Mouse (Mus musculus) kidney, postnatal 0 days (tissue): ENCODE measurements at regions not wholly inside any gene's neighbourhood (a gene's known extent, or its start where the extent isn't known, plus 50 kb on each side); places are given as distances from the start of the nearest gene placed in this dataset.

Source experiments
- ATAC-seq: fragments of 200-750 bp; cut with Nextera tagmentation; replicated peaks from 2 replicates; pipeline ENCODE4 v1.8.0; 2017; ENCODE audit warnings: low read depth, moderate number of reproducible peaks, moderate TSS enrichment, moderate library complexity; ENCODE audit not compliant: low FRiP score
- DNase-seq: peaks from one replicate; pipeline ENCODE4 v3.0.0-alpha.2; 2016; ENCODE audit warnings: low spot score
- H3K27ac ChIP-seq: fragments of 300-500 bp; sonication (generic); 2 replicates; pipeline ENCODE4 v1.5.1; 2014; ENCODE audit warnings: mild to moderate bottlenecking
- H3K27me3 ChIP-seq: fragments of 300-500 bp; sonication (generic); 2 replicates; pipeline ENCODE4 v1.6.1; 2014; ENCODE audit warnings: low read length, mixed read lengths; ENCODE audit not compliant: insufficient read depth
- H3K36me3 ChIP-seq: fragments of 300-500 bp; sonication (generic); 2 replicates; pipeline ENCODE4 v1.6.1; 2014; ENCODE audit warnings: low read length, mixed read lengths; ENCODE audit not compliant: insufficient read depth
- H3K4me1 ChIP-seq: fragments of 300-500 bp; sonication (generic); replicated peaks from 2 replicates; pipeline ENCODE4 v1.6.1; 2014; ENCODE audit warnings: antibody characterized with exemption, low read length, mixed read lengths; ENCODE audit not compliant: insufficient read depth
- H3K4me2 ChIP-seq: fragments of 300-500 bp; sonication (generic); 2 replicates; pipeline ENCODE4 v1.6.1; 2014; ENCODE audit warnings: mild to moderate bottlenecking, low read length, moderate library complexity, mixed read lengths
- H3K4me3 ChIP-seq: fragments of 300-500 bp; sonication (generic); replicated peaks from 2 replicates; pipeline ENCODE4 v1.5.1; 2014; ENCODE audit warnings: low read depth, low read length
- H3K9ac ChIP-seq: fragments of 300-500 bp; sonication (generic); 2 replicates; pipeline ENCODE4 v1.6.1; 2014; ENCODE audit warnings: low read depth, low read length
- H3K9me3 ChIP-seq: fragments of 300-500 bp; sonication (generic); replicated peaks from 2 replicates; pipeline ENCODE4 v1.6.1; 2016; ENCODE audit warnings: low read length, inconsistent platforms, mixed read lengths
- CTCF ChIP-seq: IDR thresholded peaks from 2 replicates; pipeline ENCODE4 v1.5.1; 2016; ENCODE audit warnings: antibody characterized with exemption, low read depth, mild to moderate bottlenecking, moderate library complexity
- WGBS: fragments of 180-500 bp; shearing (Covaris S2); extraction: QIAGEN DNeasy Blood & Tissue Kit; methylation state at CpG from one replicate; pipeline ENCODE4 v1.1.7; 2014; 5-methylcytosine and 5-hydroxymethylcytosine counted together

DNA sequence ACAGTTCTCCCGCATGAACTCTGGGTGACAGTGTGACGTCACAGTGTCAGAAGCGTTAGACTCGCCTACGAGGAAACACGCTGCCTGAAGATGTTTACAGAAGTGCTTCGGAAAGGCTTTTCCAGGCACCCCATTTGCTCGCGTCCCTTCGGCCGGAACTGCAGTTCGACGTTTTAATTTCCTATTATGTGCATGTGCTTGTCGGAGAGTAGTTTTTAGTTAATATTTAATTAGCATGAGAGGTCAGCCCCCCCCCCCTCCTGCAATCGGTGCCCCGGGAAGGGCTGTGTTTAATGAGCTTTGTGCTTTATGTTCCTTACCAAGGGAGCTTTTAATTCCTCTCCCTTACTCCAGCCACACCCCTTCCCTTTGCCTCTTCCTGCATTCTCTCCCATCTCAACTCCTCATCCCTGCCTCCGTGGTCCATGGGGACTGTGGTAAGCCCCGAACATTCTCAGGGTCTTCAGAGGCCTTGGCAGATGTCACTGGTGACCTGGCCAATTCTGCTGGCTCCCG, 92.8 kb upstream of the Mrps10 start:
- H3K9me3 ChIP-seq: no peaks in the 10 kb centered on the region
- H3K4me1 ChIP-seq: 0 out of 2 replicates have a peak, but pooled peaks cover 3% of the 10 kb centered on the region
- H3K4me3 ChIP-seq: no peak overlapping the region
- DNase-seq: peak; percentile 57
- TF ChIP-seq CTCF: no peak
- WGBS: 44% methylated on average over 19 of the region's 19 CpGs
- no peak overlapping the region for H3K4me2 ChIP-seq
- peak overlapping the region; percentile 54 for H3K27ac ChIP-seq
- H3K27me3 ChIP-seq: no peaks in the 10 kb centered on the region
- peak; percentile 61; the same call in 1 of the 2 replicates for ATAC-seq
- 0 out of 2 replicates have a peak, but pooled peaks cover 3% of the 10 kb centered on the region for H3K36me3 ChIP-seq
- no peak overlapping the region for H3K9ac ChIP-seq

DNA sequence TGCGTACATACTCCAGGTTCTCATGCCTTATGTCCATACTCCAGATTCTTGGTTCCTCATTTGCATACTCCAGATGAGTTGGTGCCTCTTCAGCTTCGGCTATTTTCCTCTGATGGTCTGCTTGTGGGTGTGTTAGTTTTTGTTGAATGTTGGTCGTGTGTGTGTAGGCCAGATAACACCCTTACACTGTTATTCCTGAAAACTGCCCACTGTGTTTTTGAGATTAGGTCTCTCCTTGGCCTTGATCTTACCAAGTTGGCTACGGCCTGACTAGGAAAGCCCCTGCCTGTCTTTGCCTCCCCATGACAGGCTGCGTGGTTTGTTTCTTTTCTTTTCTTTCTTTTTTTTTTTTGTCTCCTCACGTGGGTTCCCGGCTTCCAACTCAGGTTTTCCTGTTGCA, 95.4 kb upstream of the Mrps10 start:
- H3K27ac ChIP-seq: no peak overlapping the region
- 90% methylated on average over 7 of the region's 7 CpGs for WGBS
- H3K27me3 ChIP-seq: no peaks in the 10 kb centered on the region
- ATAC-seq: no peak
- H3K9me3 ChIP-seq: no peaks in the 10 kb centered on the region
- 0 out of 2 replicates have a peak, but pooled peaks cover 3% of the 10 kb centered on the region for H3K4me1 ChIP-seq
- no peak overlapping the region for H3K4me3 ChIP-seq
- no peak overlapping the region for H3K9ac ChIP-seq
- no peak overlapping the region for H3K4me2 ChIP-seq
- H3K36me3 ChIP-seq: 0 out of 2 replicates have a peak, but pooled peaks cover 7% of the 10 kb centered on the region
- TF ChIP-seq CTCF: no peak
- no peak for DNase-seq

DNA sequence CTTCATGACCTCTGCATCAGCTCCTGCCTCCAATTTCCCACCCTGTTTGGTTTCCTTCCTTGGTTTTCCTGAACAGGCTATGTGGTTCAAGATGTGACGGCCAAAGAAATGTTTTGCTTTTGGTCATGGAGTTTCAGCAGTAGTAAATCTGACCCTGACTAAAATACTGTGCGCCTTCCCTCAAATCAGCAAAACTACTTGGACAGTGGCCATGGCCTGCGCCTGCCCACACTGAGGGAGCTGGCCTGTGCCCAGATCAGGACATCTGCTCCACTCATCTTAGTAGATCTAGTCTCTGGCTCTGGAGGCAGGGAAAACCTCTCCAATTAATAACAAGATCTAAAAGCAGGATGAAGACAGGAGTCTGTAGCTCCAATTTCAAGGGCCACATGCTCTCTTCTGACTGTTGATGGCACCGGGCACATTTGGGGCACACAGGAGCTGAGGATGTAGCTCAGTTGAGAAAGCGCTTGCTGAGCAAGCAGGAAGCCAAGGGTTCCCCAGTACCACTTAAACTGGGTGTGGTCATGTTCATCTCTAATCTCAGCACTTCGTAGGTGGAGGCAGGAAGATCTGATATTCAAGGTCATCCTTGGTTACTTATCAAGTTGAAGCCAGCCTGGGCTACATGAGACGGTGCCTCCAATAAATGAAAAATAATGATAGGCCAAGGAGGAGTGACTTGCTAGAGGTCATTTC, 96.6 kb upstream of the Mrps10 start:
- Histone ChIP-seq H3K4me2 (no peak overlapping the region), H3K9me3 (no peaks in the 10 kb centered on the region), H3K36me3 (0 out of 2 replicates have a peak, but pooled peaks cover 4% of the 10 kb centered on the region), H3K4me3 (no peak overlapping the region), H3K4me1 (0 out of 2 replicates have a peak, but pooled peaks cover 3% of the 10 kb centered on the region), H3K27me3 (no peaks in the 10 kb centered on the region), H3K27ac (no peak overlapping the region), H3K9ac (no peak overlapping the region)
- DNase-seq (peak; percentile 61), ATAC-seq (no peak)
- 62% methylated on average over 7 of the region's 7 CpGs for WGBS
- TF ChIP-seq CTCF: no peak

DNA sequence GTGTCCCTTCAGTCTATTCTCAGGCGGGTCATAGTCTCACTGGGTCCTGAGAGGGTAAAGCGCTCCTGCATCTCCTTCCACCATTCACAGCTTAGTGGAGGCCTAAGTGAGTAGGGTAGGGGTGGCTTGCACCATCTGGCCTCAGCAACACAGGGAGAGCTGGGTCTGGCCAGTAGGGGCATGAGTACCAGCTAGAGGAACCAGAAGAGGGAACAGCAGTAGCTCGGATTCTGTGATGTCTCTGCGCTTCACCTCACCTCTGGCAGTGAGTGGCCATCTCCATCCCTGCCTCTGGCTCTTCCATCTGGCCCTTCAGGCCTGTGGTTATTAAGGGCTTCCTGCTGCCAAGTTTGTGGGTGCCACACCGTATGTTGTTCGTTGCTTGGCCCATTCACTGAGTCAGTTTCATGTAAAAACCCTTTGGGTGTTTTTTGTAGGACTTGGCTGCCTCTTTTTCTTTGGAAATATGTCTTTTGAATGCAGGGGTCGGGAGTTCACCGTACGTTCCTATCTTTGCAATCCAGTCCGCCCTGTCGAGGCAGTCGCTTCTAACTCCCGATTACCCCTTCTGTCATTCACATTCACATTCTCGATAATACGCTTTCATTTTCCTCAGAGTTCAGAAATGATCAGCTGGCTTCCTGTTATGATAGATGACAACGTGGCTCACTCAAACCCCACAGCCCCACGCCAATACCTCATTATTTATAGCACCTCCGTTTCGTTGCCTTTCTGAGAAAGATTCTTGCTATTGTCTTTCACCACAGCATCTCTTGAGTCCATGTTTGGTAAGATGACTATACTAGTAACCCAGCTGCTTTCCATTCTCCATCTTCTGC, 99.4 kb upstream of the Mrps10 start:
- Histone ChIP-seq H3K27ac (no peak overlapping the region), H3K4me2 (no peak overlapping the region), H3K4me1 (no peaks in the 10 kb centered on the region), H3K4me3 (no peak overlapping the region), H3K27me3 (no peaks in the 10 kb centered on the region), H3K9me3 (no peaks in the 10 kb centered on the region), H3K36me3 (0 out of 2 replicates have a peak, but pooled peaks cover 4% of the 10 kb centered on the region), H3K9ac (no peak overlapping the region)
- no peak for TF ChIP-seq CTCF
- no peak for ATAC-seq
- 86% methylated on average over 19 of the region's 19 CpGs for WGBS
- no peak for DNase-seq

DNA sequence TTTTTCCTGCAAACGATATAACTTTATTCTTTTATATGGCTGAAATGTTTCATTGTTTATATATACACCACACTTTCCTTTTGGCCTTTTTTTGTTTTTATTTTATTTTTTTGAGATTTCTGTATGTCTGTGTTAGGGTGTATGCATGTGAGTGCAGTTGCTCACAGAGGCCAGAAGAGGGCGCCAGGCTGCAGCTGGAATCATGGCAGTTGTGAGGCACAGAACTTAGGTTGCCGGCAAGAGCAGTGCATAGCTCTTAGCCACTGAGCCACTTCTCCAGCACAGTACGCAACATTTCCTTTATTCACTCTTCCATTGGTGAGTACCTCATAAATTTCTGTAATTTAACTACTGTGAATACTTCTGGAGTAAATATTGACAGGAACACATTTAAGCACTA, 100.8 kb upstream of the Mrps10 start:
- 93% methylated on average over 4 of the region's 4 CpGs for WGBS
- Histone ChIP-seq H3K9me3 (no peaks in the 10 kb centered on the region), H3K36me3 (0 out of 2 replicates have a peak, but pooled peaks cover 4% of the 10 kb centered on the region), H3K4me3 (no peak overlapping the region), H3K27ac (no peak overlapping the region), H3K9ac (no peak overlapping the region), H3K27me3 (no peaks in the 10 kb centered on the region), H3K4me2 (no peak overlapping the region), H3K4me1 (no peaks in the 10 kb centered on the region)
- TF ChIP-seq CTCF: peak; percentile 49; the same call in 1 of the 2 replicates
- ATAC-seq: no peak
- DNase-seq: no peak

DNA sequence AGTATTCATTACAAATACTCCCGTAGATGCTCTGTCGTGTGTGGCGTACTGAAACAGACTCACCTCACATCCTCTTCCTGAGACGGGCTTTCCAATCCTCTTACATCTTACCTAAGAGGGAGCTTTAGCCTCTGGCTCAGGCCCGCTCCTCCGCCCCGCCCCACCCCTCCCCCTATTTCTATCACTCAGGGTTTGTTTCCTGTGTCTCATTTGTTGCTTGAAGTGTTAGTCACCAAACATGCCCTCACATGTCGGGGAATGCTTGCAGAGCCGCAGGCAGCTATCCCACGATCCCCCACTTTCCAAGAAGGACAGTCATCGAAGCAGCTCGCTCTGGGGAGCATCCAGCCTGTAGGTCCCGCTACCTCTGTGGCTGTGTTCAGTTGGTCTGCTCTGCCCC, 101.6 kb upstream of the Mrps10 start:
- no peaks in the 10 kb centered on the region for H3K27me3 ChIP-seq
- no peak overlapping the region for H3K4me3 ChIP-seq
- H3K36me3 ChIP-seq: 0 out of 2 replicates have a peak, but pooled peaks cover 4% of the 10 kb centered on the region
- no peaks in the 10 kb centered on the region for H3K9me3 ChIP-seq
- H3K9ac ChIP-seq: no peak overlapping the region
- TF ChIP-seq CTCF: no peak
- H3K4me1 ChIP-seq: no peaks in the 10 kb centered on the region
- 80% methylated on average over 13 of the region's 13 CpGs for WGBS
- no peak overlapping the region for H3K4me2 ChIP-seq
- H3K27ac ChIP-seq: no peak overlapping the region
- DNase-seq (no peak), ATAC-seq (no peak)
